Mouse (Mus musculus) R1 (cell line): ENCODE measurements at regions not wholly inside any gene's neighbourhood (a gene's known extent, or its start where the extent isn't known, plus 50 kb on each side); places are given as distances from the start of the nearest gene placed in this dataset.

Experiments
- DNase-seq: peaks from one replicate; pipeline ENCODE4 v3.0.0-alpha.2; 2018; ENCODE audit warnings: low read depth, low spot score

DNA sequence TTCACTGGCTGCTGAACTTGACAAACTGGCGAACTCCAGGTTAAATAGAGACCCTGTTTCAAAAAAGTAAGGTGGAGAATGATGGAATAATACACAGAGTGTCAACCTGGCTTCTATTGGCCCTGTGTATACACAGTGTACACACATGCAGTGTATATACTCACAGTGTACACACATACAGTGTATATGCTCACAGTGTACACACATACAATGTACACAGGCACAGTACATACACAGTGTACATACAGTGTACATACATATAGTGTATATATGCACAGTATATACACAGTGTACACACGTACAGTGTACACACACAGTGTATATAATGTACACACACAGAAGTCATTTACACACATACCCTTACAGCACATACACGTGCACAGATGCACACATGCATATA is 52.4 kb upstream of the Aldh1b1 start:
- no peak for DNase-seq

DNA sequence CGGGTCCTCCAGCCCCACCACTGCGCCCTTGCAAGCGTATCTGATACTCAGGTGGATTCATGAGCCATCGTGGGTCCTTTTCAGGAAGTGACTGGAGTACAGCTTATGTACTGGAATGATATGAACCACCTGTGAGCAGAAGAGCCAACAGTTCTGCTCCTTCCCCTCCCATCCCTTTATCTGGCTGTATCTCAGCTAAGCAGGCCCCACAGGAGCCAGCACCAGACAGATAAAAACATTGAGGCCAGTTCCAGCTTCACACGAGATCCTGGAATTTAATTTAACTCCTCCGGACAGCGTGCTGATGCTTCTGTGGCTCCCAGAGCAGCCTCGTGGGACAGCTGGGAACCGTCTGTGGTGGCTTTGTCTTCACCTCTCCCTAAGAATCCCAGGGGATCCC is 53.1 kb upstream of the Aldh1b1 start:
- DNase-seq, result no peak

DNA sequence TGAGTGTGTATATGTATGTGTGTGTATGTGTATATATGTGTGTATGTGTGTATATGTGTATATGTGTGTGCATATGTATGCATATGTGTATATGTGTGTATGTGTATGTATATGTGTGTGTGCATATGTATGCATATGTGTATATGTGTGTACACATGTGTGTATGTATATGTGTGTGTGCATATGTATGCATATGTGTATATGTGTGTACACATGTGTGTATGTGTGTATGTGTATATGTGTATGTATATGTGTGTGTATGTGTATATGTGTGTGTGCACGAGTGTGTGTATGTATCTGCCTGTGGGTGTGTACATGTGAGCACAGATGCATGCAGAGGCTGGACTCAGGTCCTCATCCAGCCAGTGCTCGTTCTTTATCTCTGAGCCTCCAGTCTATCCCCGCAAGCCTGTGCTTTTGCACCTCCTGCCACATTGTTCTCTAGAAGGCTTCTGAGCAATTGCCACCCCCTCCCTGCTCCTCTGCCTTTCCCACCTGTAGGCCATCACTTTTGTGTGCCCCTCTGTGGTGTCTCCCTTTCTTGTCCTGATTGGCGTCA is 53.9 kb upstream of the Aldh1b1 start:
- no peak for DNase-seq

DNA sequence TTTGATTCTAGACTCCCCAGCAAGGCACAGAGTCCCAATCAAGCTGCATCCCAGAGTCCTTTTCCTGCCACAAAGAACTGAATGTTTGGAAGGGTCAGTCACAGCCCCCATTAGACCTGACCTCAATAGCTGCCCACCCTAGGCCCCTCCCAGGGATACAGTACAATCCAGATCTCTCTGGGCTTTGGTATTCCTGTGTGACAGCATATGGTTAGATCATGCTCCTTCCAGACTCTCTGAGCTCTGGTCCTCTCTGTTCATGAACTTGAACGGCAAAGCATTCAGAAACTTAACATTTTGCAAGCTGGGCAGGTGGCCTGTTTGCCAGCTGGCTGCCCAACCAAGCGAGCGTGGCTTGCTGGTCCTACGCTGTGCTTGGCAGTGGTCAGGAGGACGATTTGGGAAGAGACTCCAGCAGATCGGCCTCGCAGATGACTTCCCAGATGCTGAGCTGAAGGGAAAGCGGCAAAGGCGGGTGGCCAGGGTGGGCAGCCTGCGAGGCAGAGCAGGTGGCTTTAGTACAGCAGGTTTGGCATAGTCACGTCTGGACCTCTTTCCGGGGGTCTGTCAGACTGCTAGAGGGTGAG is 58.0 kb upstream of the Aldh1b1 start:
- no peak for DNase-seq

DNA sequence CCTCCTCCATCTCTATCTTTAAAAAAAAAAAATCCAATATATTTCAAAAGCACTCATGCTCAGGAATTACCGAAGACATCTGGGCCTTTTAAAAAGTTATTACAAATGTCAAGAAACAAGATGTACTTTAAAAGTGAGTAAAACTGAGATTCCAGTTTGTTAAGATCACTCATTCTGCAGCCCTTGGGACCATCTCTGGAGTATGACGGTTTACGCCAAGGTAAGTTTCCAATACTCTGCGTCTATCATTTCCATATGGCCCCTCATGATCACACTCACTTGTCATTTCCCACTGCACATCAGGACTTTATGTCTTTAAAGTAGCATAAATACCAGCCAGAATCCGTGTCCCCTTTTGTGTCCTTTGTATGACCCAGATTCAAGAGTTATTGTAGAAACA is 58.5 kb upstream of the Aldh1b1 start:
- DNase-seq, result no peak

DNA sequence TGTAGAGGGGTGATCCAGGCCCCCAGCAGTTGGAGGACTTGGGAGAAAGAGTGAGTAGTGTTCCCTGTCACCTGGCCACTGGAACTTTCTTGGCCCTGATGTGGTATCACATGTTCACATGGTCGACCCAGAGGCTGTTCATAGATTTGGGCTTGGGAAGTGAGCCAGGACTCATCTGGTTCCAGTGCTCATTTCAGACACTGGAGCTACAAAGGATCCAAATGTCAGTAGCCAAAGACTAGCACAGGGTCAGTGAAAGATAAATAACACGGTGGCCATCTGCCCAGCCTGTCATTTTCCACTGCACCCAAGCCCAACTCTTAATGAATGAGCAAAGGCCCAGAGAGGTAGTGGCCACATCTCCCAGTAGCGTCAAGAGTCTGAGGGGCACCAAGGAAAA is 59.1 kb upstream of the Aldh1b1 start:
- DNase-seq, result no peak

DNA sequence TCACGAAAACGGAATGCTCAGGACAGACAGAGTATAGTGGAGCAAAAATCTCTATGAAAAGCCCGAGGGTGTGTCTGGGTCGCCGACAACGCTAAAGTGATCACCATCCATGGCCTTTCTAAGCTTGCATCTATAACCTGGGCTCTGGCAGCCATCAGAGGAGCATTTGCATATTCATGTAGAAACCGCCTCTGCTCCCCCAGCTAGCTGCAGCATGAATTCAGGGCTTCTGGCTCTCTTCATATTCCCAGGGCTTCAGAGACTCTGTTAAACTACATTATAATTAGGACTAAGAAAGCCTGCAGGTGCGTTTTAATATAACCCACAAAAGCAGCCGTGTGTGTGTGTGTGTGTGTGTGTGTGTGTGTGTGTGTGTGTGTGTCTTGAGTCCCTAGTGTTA is 59.7 kb upstream of the Aldh1b1 start:
- DNase-seq, result no peak

DNA sequence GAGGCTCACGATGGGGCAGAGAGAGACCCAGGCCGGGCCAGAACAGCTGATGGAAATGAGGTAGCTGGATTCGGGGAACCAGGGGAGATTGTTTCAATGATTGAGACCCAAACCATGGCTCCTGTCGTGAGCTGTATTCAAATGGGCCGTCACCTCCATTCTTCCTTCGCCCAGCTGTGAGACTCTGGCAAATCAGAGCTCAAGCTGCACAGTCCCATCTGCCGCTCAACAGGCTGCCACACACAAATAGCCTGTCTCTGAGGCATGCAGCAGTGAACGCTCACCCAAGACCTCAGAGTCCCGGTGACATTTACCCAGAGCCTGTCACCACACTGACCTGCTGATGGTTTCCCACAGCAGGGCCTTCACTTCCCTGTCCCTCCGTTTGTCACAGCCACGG is 60.1 kb upstream of the Aldh1b1 start:
- no peak for DNase-seq

DNA sequence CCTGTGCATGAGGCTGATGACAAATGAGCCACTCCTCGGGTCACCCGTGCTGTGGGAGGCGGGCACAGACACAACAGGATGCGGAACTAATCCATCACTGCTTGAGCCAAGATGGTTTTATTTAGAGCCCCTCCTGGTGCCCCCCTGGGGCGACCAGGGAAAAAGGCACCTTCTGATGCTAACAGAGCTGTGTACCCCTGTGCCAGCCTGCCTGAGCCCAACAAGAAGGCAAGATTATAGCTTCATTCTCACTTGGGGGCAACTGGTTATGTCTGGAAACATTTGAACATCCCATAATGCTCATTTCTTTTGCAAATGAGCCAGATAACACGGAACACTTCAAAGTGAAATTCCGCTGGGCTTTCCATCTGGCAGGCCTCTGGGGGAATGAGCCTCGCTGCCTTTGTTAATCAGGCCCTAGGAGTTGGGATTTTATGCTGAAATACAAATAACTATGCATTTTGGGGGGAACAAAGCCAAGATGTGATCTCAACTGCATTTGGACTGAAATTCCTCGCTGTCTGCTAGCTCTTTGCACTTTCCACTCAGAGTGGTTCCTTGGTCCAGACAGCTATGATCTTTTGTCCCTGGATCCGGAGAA is 62.5 kb upstream of the Aldh1b1 start:
- DNase-seq, result peak; percentile 16

DNA sequence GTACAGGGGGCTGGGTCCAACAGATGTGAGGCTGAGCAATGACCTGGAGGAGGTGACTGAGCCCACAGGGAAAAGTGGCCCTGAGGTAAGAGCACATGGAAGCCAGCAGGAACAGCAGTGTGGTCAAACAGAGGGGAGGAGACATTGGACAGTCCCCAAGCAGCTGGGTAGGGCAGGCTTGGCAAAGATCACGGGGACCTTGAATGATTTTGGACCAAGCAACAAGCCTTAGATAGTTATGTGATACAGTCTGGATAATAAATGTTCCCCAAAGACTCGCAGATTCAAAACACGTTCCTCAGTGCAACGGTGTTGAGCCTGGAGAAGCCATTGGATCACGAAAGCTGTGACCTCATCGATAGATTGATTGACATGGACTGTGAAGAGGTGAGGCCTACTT is 64.8 kb upstream of the Aldh1b1 start:
- DNase-seq, result no peak

DNA sequence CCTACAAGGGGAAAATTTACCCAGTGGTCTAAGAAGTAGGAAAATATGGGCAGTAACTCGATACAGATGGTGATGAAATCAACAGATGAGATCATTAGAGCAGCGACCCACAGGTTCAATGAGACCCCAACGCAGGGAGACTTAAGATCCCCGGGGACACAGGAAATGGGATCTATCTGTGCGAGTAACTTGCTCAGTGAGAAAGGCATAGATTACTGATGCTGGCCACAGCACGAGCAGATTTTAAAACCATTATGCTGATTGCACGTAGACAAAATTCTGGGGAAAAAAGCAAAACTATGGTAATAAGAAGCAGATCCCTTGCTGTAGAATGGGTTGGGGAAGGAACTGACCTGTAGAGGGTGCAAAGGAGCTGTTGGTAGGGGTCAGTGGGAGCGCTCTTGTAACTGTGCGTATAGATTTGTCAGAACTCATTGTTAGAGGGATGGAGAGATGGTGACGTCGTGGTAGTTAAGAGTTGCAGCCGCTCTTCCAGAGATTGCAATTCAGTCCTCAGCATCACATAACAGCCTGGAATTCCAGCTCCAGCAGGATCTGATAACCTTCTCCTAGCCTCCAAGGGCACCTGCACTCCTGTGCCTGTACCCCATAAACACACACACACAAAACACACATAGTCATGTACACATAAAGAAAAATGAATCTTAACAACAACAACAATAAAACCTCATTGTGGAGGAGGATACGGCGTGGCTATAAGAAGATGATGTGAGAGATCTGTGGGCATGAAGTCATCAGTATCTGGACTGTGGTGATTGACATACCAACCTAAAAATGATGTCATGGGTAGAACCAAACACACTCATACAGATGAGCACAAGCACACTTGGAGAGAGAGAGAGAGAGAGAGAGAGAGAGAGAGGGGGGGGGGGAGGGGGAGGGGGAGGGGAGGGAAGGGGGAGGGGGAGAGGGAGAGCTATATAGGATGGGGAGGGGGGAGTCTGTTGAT is 67.7 kb upstream of the Aldh1b1 start:
- DNase-seq, result peak; percentile 34

DNA sequence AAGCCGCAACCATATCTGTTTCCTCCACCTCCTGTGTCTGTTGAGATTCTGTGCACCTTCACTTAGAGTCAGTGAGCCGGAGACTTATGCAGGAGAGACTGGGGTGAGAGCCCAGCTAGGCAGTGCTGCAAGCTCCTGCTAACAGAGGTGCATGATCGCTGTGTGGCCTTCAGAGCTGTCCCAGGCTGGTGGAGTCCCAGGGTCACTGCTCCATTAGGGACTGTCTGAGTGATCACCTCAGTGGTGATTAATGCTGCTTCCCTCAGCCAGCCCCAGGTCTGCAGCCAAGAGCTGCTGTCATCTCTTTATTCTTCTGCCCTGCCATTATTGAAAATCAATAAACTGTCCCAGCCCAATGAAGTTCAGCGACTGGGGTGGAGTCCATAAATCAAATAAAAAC is 69.0 kb upstream of the Aldh1b1 start:
- no peak for DNase-seq

DNA sequence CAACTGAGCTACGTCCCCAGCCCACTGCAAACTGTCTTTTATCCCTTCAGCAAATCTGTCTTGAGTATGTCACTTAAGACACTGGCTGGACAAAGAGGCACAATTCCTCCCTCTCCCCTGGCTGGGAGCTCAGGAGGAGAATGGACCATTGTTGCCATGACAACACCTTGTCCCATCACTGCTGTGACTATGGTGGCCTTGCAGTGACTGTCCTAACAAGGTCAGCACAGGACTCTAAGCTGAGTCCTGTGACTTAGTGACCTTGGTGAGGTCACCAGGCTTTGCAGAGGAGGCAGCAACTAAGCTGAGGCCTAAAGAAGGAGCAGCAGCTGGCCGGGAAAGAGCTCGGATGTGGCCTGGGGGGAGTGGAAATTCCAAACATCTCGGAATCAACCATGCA is 70.0 kb upstream of the Aldh1b1 start:
- DNase-seq, result peak; percentile 43

DNA sequence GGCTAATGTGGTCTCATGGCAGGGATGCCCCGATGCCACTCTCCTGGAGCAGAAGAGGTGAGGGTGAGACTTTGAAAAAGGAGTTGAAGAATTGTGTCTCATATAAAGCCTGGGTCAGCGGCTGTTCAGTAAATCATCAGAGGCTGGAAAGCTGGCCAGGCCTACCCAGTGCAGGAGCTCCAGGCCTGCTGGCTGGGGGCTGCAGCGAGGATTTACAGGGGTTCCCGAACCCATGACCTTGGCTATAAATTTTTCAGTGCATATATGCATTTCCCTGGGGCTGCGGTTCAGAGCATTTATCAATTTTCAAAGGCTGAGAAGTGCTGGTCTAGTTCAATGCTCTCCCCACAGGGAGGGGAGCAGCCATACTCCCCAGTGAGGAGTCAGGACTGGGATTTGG is 70.9 kb upstream of the Aldh1b1 start:
- DNase-seq, result no peak

DNA sequence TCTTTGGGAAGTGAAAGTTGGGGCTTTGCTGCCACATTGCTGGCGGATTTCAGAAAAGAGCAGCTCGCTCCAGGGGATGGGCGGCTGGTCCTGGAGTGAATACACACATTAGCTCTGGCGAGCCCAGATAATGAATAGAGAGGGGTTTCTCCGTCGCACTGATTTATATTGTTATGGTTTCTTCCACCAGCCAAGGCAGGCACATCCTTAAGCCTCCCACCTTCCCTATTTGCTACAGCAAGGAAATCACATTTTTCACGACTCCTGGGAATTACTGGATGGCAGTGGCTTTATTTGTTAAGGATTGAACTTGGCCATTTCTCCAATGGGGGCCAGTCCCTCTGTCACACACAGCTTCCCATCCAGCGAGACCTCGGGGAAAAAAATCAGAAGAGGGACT is 71.3 kb upstream of the Aldh1b1 start:
- DNase-seq, result no peak

DNA sequence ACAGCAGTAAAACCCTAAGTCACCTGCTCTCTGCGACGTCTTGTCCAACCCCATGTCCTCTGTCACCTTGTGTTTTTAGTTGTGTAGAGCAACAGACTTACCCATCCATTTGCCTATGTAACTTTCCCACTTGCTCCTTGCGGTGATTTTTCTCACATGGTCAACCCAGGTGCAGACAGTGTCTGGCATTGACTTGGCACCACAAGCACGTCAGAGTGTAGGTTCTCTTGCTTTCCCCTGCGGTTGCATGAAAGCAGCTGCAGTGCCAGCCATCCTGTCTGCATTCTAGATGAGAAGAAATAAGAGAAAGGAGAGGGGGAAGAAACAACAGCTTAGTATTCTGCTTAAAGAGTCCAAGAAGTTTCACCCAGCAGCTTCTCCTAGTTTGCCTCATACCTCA is 72.0 kb upstream of the Aldh1b1 start:
- no peak for DNase-seq

DNA sequence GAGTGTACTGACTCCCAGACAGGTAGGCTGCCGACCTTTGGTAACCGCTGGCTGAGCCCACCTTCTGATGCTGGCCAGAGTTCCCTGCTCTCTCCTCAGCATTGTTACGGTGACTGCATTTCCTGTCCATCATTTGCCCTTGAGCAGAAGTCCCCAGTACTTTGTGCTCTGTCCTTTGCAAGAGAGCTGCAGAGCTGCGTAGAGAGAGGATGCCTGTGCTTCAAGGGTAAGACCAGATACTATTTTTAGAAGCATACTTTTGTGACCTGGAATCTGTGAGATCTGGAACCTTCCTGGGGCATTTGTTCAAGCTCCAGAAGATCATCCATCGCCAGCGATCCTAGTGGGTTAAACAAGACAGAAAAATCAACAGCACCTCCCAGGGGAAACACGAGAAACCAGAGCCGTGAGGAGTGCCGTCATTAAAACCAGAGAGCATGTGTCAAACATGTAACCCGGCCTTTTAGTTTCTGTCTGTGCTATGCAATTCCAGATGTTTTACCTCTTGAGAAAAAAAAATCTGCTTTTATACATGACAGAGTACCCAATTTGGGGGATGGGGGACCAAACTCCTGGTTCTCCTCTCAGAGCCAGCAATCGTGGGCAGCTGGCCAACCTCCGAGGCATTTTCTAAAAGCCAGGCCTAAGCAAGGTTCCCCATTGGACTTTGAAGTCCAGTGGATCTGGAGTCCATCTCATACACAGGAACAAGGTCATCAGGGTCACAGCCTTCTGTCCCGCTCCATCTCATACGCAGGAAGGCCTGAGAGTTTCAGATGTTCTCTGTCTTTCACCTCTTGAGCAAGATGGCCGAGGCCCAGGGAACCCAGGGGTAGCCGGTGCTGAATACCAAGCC is 73.5 kb upstream of the Aldh1b1 start:
- DNase-seq, result no peak

DNA sequence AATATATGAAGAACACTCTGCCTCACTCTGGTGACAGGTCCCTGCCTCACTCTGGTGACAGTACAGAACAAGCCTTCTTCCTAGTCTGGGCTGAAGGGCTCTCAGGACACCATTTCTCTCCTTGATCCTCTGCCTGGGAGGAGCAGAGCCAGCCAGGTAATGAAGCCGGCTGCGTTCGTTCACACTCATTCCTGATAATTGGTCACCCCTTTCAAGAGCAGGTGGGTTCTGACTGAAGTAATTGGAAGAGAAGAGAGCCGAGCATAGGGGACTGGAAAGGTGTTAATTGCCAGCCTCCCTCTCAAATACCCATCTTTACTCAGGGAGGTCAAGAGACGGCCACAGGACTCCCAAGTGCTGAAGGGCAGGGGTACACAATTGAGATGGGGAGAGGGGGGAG is 78.5 kb upstream of the Aldh1b1 start:
- DNase-seq, result no peak

DNA sequence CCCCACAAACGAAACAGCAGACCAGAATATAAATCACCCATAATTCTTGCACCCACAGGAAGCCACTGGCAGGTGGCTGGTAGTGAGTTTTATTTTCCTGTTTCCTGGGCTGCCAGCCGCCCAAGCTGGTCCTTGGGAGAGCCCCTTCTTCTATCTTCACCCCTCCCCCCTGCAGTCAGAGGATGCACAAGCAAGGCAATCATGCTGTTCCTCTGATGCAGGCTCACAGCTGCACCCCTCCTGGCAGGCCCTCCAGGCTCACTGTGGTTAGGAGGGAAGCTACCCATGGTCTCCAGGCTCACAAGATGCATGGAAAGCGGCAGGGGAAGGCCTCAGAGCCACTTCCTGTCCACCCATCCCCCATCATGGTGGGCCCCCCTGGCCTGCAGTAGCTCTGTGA is 79.3 kb upstream of the Aldh1b1 start:
- DNase-seq, result no peak

DNA sequence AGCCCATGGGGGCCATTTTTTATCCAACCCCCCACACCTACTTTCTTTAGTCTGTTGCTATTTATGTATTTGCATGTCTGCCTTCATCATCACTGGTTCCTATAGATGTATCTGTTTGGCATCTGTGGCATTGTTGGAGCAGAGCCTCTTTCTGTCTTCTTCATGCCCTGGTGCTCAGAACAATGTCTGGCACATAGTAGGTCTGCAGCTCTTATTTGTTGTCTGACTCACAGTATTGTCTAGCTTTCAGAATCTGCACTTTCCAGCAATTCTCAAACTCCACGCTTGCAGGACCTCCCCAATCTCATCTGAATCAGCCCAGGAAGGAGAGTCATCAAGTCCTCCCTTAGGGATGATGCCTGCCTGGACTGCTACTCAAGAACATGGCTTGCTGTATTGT is 82.9 kb upstream of the Aldh1b1 start:
- DNase-seq, result no peak

DNA sequence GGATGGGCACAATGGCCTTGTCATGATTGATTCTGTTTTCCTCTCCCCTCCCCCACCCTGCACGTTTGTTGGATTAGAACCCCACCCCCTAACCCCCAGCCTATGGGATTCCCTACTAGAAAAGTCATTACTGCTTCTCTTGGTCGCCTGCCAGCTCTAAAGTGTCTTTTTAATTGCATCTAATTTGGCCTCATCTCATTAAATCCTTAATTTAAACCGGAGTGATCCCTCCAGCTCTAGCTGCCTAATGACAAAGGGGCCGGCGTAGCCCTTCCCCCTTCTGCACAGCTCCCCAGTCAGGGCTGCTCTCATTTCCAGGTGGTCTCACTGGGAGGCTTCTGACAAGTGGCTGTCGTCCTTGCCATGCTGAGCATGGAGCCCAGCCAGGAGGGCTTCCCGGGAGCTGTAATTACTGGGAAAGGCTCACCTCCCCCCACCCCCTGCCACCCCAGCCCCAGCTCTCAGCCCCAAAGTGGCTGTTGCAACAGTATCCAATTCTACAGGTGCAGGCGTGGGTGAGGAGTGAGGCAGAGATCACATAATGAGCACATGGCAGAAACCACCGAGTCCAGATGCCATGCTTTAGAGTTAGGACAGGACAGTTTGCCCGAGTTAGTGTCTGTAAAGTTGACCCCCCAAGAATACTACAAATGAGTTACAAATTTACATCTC is 84.8 kb upstream of the Aldh1b1 start:
- DNase-seq, result no peak
